Mouse (Mus musculus) gastrocnemius, postnatal 14 days (tissue): Measurements from ENCODE around the gene Mfsd5. TPM values are rescaled to one million over a fixed set of nuclear protein-coding genes. Genes with fewer than 3 reads are reported as not detected.

Experiments used
- DNase-seq: peaks from one replicate; pipeline ENCODE4 v3.0.0; 2021; ENCODE audit warnings: mixed read lengths
- intact Hi-C: fragments of 180-260 bp; cut with DNase I; formaldehyde crosslinking; loops from one replicate; pipeline ENCODE4 v1.15.1; 2025; ENCODE audit warnings: low total_unique reads
- total RNA-seq, 2 experiments: library from RNA; stranded (reverse); gene quantifications; 2 replicates each; pipeline ENCODE4 v1.2.3; 2021

Gene Mfsd5
- total RNA-seq, 2 experiments from 2014 or later: 14.5 to 14.9 TPM

GRCm38 (mm10) chr15:102324654-102325473, 45.6 kb downstream of the Mfsd5 start:
- no peak for DNase-seq
- intact Hi-C loops: no loop called here

DNA sequence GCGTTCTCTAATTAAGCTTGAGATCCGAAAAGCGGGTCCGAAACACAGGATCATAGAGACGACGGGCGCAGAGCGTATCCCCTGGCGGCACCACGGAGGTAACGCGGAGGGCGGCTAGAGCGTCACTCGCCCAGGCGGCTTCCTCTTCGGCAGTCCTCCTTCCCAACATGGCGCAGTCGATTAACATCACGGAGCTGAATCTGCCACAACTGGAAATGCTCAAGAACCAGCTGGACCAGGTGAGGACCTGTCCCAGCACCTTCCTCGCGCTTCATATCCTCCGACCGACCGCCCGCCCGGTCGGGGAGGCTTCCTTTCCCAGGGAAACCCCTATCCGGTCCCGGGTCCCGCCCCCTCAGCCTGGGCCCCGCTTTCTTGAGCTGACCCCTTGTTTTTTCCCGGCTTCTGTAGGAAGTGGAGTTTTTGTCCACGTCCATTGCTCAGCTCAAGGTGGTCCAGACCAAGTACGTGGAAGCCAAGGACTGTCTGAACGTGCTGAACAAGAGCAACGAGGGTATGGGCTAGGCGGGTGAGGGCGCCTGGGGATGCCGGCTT, 46.8 kb downstream of the Mfsd5 start, which contains the start of gene Pfdn5:
Pfdn5 (plus strand) TSS at position 95 of the 555 bp plus-strand sequence.
- peak; percentile 86 for DNase-seq
- intact Hi-C loops: no loop called here

- DNase-seq: no peak
- intact Hi-C loops: no loop called here
Measured at GRCm38 (mm10) chr15:102326892-102327291, 47.6 kb downstream of the Mfsd5 start.

Other genes starting within 250 kb of the Mfsd5 start
- gene Eif4b, start 205.7 kb upstream of the Mfsd5 start, total RNA-seq: 100 to 1,000 TPM; 130 to 139 TPM
- gene Tns2, start 179.0 kb upstream of the Mfsd5 start, total RNA-seq: 10 to 100 TPM; 29.8 to 45.6 TPM
- 10 to 100 TPM; 10.0 to 12.0 TPM for gene Spryd3, start 143.2 kb upstream of the Mfsd5 start, total RNA-seq
- 10 to 100 TPM; 65.6 to 80.6 TPM for gene Igfbp6, start 135.1 kb upstream of the Mfsd5 start, total RNA-seq
- gene Soat2, start 128.9 kb upstream of the Mfsd5 start, total RNA-seq: under 1 TPM in 1 of 2 experiments, not detected in 1; 0.13 TPM
- 10 to 100 TPM; 27.6 to 30.5 TPM for gene Zfp740, start 76.2 kb upstream of the Mfsd5 start, total RNA-seq
- gene Csad, start 74.7 kb upstream of the Mfsd5 start, total RNA-seq: 10 to 100 TPM; 14.1 to 15.6 TPM
- gene Itgb7, start 47.5 kb upstream of the Mfsd5 start, total RNA-seq: 1 to 10 TPM; 1.0 to 1.1 TPM
- gene Rarg, start 21.9 kb upstream of the Mfsd5 start, total RNA-seq: 10 to 100 TPM; 12.9 to 13.2 TPM
- not detected for gene Gm9918, start 8.9 kb upstream of the Mfsd5 start, total RNA-seq
- 1 to 10 TPM; 1.1 to 4.1 TPM for gene Espl1, start 16.8 kb downstream of the Mfsd5 start, total RNA-seq
- gene Pfdn5, start 46.7 kb downstream of the Mfsd5 start, total RNA-seq: 100 to 1,000 TPM; 212 to 228 TPM
- gene Myg1, start 52.3 kb downstream of the Mfsd5 start, total RNA-seq: 10 to 100 TPM; 17.6 to 19.0 TPM
- 1 to 10 TPM; 7.2 to 8.4 TPM for gene Aaas, start 71.3 kb downstream of the Mfsd5 start, total RNA-seq
- under 1 TPM; 0.11 to 0.14 TPM for gene Sp7, start 87.7 kb downstream of the Mfsd5 start, total RNA-seq
- gene Sp1, start 126.7 kb downstream of the Mfsd5 start, total RNA-seq: 10 to 100 TPM; 27.5 to 31.2 TPM
- gene Amhr2, start 165.9 kb downstream of the Mfsd5 start, total RNA-seq: 1 to 10 TPM; 4.5 to 5.0 TPM
- gene Prr13, start 179.6 kb downstream of the Mfsd5 start, total RNA-seq: 10 to 100 TPM; 12.1 to 13.6 TPM
- gene Pcbp2, start 191.1 kb downstream of the Mfsd5 start, total RNA-seq: 100 to 1,000 TPM; 382 to 414 TPM
- not detected for gene Gm10337, start 224.3 kb downstream of the Mfsd5 start, total RNA-seq
- 1 to 10 TPM; 3.1 TPM for gene Map3k12, start 237.6 kb downstream of the Mfsd5 start, total RNA-seq
- 10 to 100 TPM; 37.9 to 40.2 TPM for gene Tarbp2, start 238.7 kb downstream of the Mfsd5 start, total RNA-seq
- 1 to 10 TPM; 1.4 to 1.7 TPM for gene Npff, start 245.5 kb downstream of the Mfsd5 start, total RNA-seq